Comparison of ENCODE assay signal across 13 mouse cellular contexts in genomic region chr13:11247541-11247940, GRCm38 (mm10).
A peak's percentile ranks its signal among the peaks of the same experiment; 100 is the strongest.
DNase-seq lines count a peak whose midpoint lies in the region; ATAC-seq lines count a peak whose summit lies in the region.
"Had no signal": no experiment of that assay in that cellular context is flagged by ENCODE, and none has a peak within 500 bp of the region (broad histone marks: within the 10 kb centered on the region; RNA-seq: fewer than 3 reads in every experiment).

No protein-coding gene starts in this region.

- H3K4me2 ChIP-seq in hindbrain, embryonic 16.5 days (ENCODE audit: low read length) = no peak overlapping the region
- H3K4me2 ChIP-seq in kidney, embryonic 15.5 days = no peak overlapping the region
- H3K4me2 ChIP-seq: embryonic facial prominence, embryonic 13.5 days; heart, embryonic 11.5 days; intestine, embryonic 15.5 days; limb, embryonic 12.5 days had no signal

- no peaks in the 10 kb centered on the region for H3K4me1 ChIP-seq in hindbrain, embryonic 10.5 days (replicated peaks)
- H3K4me1 ChIP-seq in hindbrain, embryonic 16.5 days (ENCODE audit: control insufficient read depth, insufficient read depth, low read depth, low read length) = no peaks in the 10 kb centered on the region
- no peaks in the 10 kb centered on the region for H3K4me1 ChIP-seq in kidney, embryonic 15.5 days
- H3K4me1 ChIP-seq: embryonic facial prominence, embryonic 13.5 days; intestine, embryonic 15.5 days; limb, embryonic 12.5 days had no signal

- no peaks in the 10 kb centered on the region for H3K27me3 ChIP-seq in hindbrain, embryonic 10.5 days (ENCODE audit: insufficient read depth, poor library complexity, severe bottlenecking)
- H3K27me3 ChIP-seq in hindbrain, embryonic 16.5 days (replicated peaks; ENCODE audit: control insufficient read depth, insufficient read depth, low read length) = no peaks in the 10 kb centered on the region
- no peaks in the 10 kb centered on the region for H3K27me3 ChIP-seq in kidney, embryonic 15.5 days
- H3K27me3 ChIP-seq: embryonic facial prominence, embryonic 13.5 days; intestine, embryonic 15.5 days; limb, embryonic 12.5 days had no signal

- no peak overlapping the region for H3K4me3 ChIP-seq in hindbrain, embryonic 10.5 days
- H3K4me3 ChIP-seq in hindbrain, embryonic 16.5 days (ENCODE audit: low read length) = no peak overlapping the region
- no peak overlapping the region for H3K4me3 ChIP-seq in kidney, embryonic 15.5 days (replicated peaks)
- H3K4me3 ChIP-seq: embryonic facial prominence, embryonic 13.5 days; intestine, embryonic 15.5 days; limb, embryonic 12.5 days had no signal

- H3K9ac ChIP-seq in hindbrain, embryonic 16.5 days (ENCODE audit: low read depth, low read length) = no peak overlapping the region
- no peak overlapping the region for H3K9ac ChIP-seq in kidney, embryonic 15.5 days
- H3K9ac ChIP-seq: embryonic facial prominence, embryonic 13.5 days; intestine, embryonic 15.5 days; limb, embryonic 12.5 days had no signal

- no peak overlapping the region for H3K27ac ChIP-seq in hindbrain, embryonic 10.5 days
- H3K27ac ChIP-seq in hindbrain, embryonic 16.5 days (ENCODE audit: low read depth, low read length) = no peak overlapping the region
- no peak overlapping the region for H3K27ac ChIP-seq in kidney, embryonic 15.5 days
- H3K27ac ChIP-seq: embryonic facial prominence, embryonic 13.5 days; intestine, embryonic 15.5 days; limb, embryonic 12.5 days had no signal

- no peaks in the 10 kb centered on the region for H3K9me3 ChIP-seq in hindbrain, embryonic 10.5 days
- H3K9me3 ChIP-seq in hindbrain, embryonic 16.5 days (ENCODE audit: control insufficient read depth, low read length) = no peaks in the 10 kb centered on the region
- no peaks in the 10 kb centered on the region for H3K9me3 ChIP-seq in kidney, embryonic 15.5 days (replicated peaks)
- H3K9me3 ChIP-seq: embryonic facial prominence, embryonic 13.5 days; intestine, embryonic 15.5 days; limb, embryonic 12.5 days had no signal

- ATAC-seq in hindbrain, embryonic 16.5 days = no peak
- no peak for ATAC-seq in kidney, embryonic 15.5 days (replicated peaks; ENCODE audit: low FRiP score)
- ATAC-seq: intestine, embryonic 15.5 days had no signal

- peak; percentile 6 for DNase-seq in hindbrain, embryonic 10.5 days (ENCODE audit: low spot score)
- DNase-seq in 416B (ENCODE audit: low read depth) (peak; percentile 1), R1 (ENCODE audit: low read depth, low spot score) (peak; percentile 51)
- peak; percentile 62 for DNase-seq in forelimb bud, embryonic 11.5 days (ENCODE audit: low read depth, low spot score)
- DNase-seq in testis, postnatal 14 days (ENCODE audit: low spot score) = no peak
- no peak for DNase-seq in urinary bladder, adult 18-20 months (ENCODE audit: low spot score in 2 of 2)
- DNase-seq: cerebellum, adult 11-12 months had no signal

- no peaks in the 10 kb centered on the region for H3K36me3 ChIP-seq in hindbrain, embryonic 10.5 days
- no peaks in the 10 kb centered on the region for H3K36me3 ChIP-seq in hindbrain, embryonic 16.5 days (ENCODE audit: control insufficient read depth, insufficient read depth, low read length)
- H3K36me3 ChIP-seq in kidney, embryonic 15.5 days = no peaks in the 10 kb centered on the region
- H3K36me3 ChIP-seq: embryonic facial prominence, embryonic 13.5 days; intestine, embryonic 15.5 days; limb, embryonic 12.5 days had no signal

Comparison
In these comparisons a context has a peak if more than half of its experiments do, and no peak if none do; other contexts are left out.
1. DNase-seq: peak in hindbrain, embryonic 10.5 days (single experiment), 416B (single experiment), R1 (single experiment) and forelimb bud, embryonic 11.5 days (single experiment); none in testis, postnatal 14 days (single experiment) and urinary bladder, adult 18-20 months (0 of 2).